Mouse (Mus musculus) kidney, embryonic 15.5 days (tissue): ENCODE results near the gene Scamp1. TPM values are rescaled to one million over a fixed set of nuclear protein-coding genes. Genes with fewer than 3 reads are reported as not detected.

Experiments
- ATAC-seq: fragments of 200-750 bp; cut with Nextera tagmentation; replicated peaks from 2 replicates; pipeline ENCODE4 v1.8.0; 2017; ENCODE audit warnings: moderate TSS enrichment; ENCODE audit not compliant: low FRiP score
- H3K27ac ChIP-seq: fragments of 300-500 bp; sonication (generic); 2 replicates; pipeline ENCODE4 v1.5.1; 2015; ENCODE audit warnings: mild to moderate bottlenecking, inconsistent platforms
- H3K27me3 ChIP-seq: fragments of 300-500 bp; sonication (generic); 2 replicates; pipeline ENCODE4 v1.6.1; 2015; ENCODE audit warnings: inconsistent platforms
- H3K36me3 ChIP-seq: fragments of 300-500 bp; sonication (generic); 2 replicates; pipeline ENCODE4 v1.6.1; 2015; ENCODE audit warnings: inconsistent platforms
- H3K4me1 ChIP-seq: fragments of 300-500 bp; sonication (generic); 2 replicates; pipeline ENCODE4 v1.6.1; 2015; ENCODE audit warnings: inconsistent platforms
- H3K4me2 ChIP-seq: fragments of 300-500 bp; sonication (generic); 2 replicates; pipeline ENCODE4 v1.6.1; 2015; ENCODE audit warnings: moderate library complexity, mild to moderate bottlenecking, inconsistent platforms
- H3K4me3 ChIP-seq: fragments of 300-500 bp; sonication (generic); replicated peaks from 2 replicates; pipeline ENCODE4 v1.5.1; 2015; ENCODE audit warnings: mild to moderate bottlenecking, inconsistent platforms
- H3K9ac ChIP-seq: fragments of 300-500 bp; sonication (generic); 2 replicates; pipeline ENCODE4 v1.6.1; 2015; ENCODE audit warnings: mild to moderate bottlenecking, inconsistent platforms
- H3K9me3 ChIP-seq: fragments of 300-500 bp; sonication (generic); replicated peaks from 2 replicates; pipeline ENCODE4 v1.6.1; 2016; ENCODE audit warnings: inconsistent platforms
- WGBS: fragments of 180-500 bp; shearing (Covaris S2); methylation state at CpG from one replicate; pipeline ENCODE4 v1.1.7; 2015; ENCODE audit warnings: mixed read lengths; 5-methylcytosine and 5-hydroxymethylcytosine counted together
- polyA plus RNA-seq: library from polyadenylated mRNA; unstranded; fragments of >200 nt; fragmentation: Nextera tagmentation; extraction: Ambion mirVana; gene quantifications from 2 replicates; pipeline ENCODE4 v1.2.1, GENCODE M21; 2015

The Scamp1 gene
- polyA plus RNA-seq, 1 experiment from 2014 or later = 33.2 TPM

GRCm38 (mm10) chr13:94172533-94173310 lies 112.9 kb downstream of the Scamp1 start:
- no peak overlapping the region for H3K4me3 ChIP-seq
- ATAC-seq = peak; percentile 26; the same call in 1 of the 2 replicates
- H3K27me3 ChIP-seq = no peaks in the 10 kb centered on the region
- peak overlapping the region; percentile 76; the same call in 1 of the 2 replicates for H3K27ac ChIP-seq
- H3K4me2 ChIP-seq = no peak overlapping the region
- no peaks in the 10 kb centered on the region for H3K9me3 ChIP-seq
- WGBS = 66% methylated on average over 15 of the region's 15 CpGs
- peaks cover 64% of the 10 kb centered on the region for H3K4me1 ChIP-seq
- H3K9ac ChIP-seq = no peak overlapping the region
- peaks cover 30% of the 10 kb centered on the region for H3K36me3 ChIP-seq

- WGBS = 77% methylated on average over 5 of the region's 5 CpGs
- ATAC-seq = no peak
- Histone ChIP-seq H3K4me3 (no peak overlapping the region), H3K27ac (0 out of 2 replicates have a peak overlapping the region, but pooled peaks have one; percentile 4), H3K27me3 (no peaks in the 10 kb centered on the region), H3K4me2 (no peak overlapping the region), H3K36me3 (peaks cover 20% of the 10 kb centered on the region), H3K9me3 (no peaks in the 10 kb centered on the region), H3K4me1 (peaks cover 59% of the 10 kb centered on the region), H3K9ac (no peak overlapping the region)
Observed at GRCm38 (mm10) chr13:94171612-94172011, 114.0 kb downstream of the Scamp1 start.

GRCm38 (mm10) chr13:94169325-94169916 lies 116.2 kb downstream of the Scamp1 start:
- H3K4me1 ChIP-seq = peaks cover 43% of the 10 kb centered on the region
- H3K4me3 ChIP-seq = no peak overlapping the region
- 78% methylated on average over 6 of the region's 6 CpGs for WGBS

GRCm38 (mm10) chr13:94168319-94168718 lies 117.3 kb downstream of the Scamp1 start:
- H3K27ac ChIP-seq = no peak overlapping the region
- H3K9me3 ChIP-seq = no peaks in the 10 kb centered on the region
- no peaks in the 10 kb centered on the region for H3K27me3 ChIP-seq
- no peak overlapping the region for H3K4me2 ChIP-seq
- no peaks in the 10 kb centered on the region for H3K36me3 ChIP-seq
- H3K4me3 ChIP-seq = no peak overlapping the region
- 66% methylated on average over 5 of the region's 5 CpGs for WGBS
- H3K4me1 ChIP-seq = peaks cover 35% of the 10 kb centered on the region
- H3K9ac ChIP-seq = no peak overlapping the region
- ATAC-seq = no peak

More at GRCm38 (mm10) chr13:94169325-94169916, 116.2 kb downstream of the Scamp1 start:
- Histone ChIP-seq H3K27ac (no peak overlapping the region), H3K9ac (no peak overlapping the region), H3K9me3 (no peaks in the 10 kb centered on the region), H3K4me2 (no peak overlapping the region), H3K27me3 (no peaks in the 10 kb centered on the region), H3K36me3 (peaks cover 3% of the 10 kb centered on the region; the same call in 1 of the 2 replicates)
- ATAC-seq = no peak

DNA sequence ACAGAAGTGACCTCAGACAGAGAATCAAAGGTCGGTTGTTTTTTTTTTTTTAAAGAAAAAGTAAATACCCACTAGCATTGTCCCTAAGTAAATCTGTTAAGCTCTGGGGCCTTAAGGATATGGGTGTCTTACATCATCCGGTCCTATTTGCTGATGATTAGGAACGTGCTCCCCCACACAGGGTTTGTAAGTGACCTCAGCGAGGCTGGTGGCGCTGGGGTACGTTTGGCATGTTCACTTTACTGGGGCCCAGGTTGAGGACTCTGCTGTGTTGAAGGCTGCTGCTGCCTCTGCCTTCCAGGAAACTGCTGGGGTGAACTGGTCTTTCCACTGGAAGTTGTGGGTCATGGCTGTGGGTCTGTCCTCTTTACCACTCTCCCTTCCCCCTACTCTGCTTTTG lies 121.2 kb downstream of the Scamp1 start:
- ATAC-seq = no peak
- 80% methylated on average over 6 of the region's 6 CpGs for WGBS
- H3K36me3 ChIP-seq = no peaks in the 10 kb centered on the region
- H3K27ac ChIP-seq = no peak overlapping the region
- H3K27me3 ChIP-seq = no peaks in the 10 kb centered on the region
- H3K4me2 ChIP-seq = no peak overlapping the region
- H3K9me3 ChIP-seq = no peaks in the 10 kb centered on the region
- H3K9ac ChIP-seq = no peak overlapping the region
- no peak overlapping the region for H3K4me3 ChIP-seq
- peaks cover 27% of the 10 kb centered on the region for H3K4me1 ChIP-seq

GRCm38 (mm10) chr13:94159478-94160220 lies 126.0 kb downstream of the Scamp1 start:
- Histone ChIP-seq H3K36me3 (peaks cover under 1% of the 10 kb centered on the region; the same call in 1 of the 2 replicates), H3K4me3 (no peak overlapping the region), H3K9me3 (peaks cover 3% of the 10 kb centered on the region; the same call in 1 of the 2 replicates), H3K4me1 (peaks cover 36% of the 10 kb centered on the region), H3K4me2 (no peak overlapping the region), H3K27me3 (no peaks in the 10 kb centered on the region), H3K27ac (peak overlapping the region; percentile 84), H3K9ac (no peak overlapping the region)
- ATAC-seq = no peak
- WGBS = 76% methylated on average over 7 of the region's 7 CpGs

GRCm38 (mm10) chr13:94158864-94159477 lies 126.7 kb downstream of the Scamp1 start:
- ATAC-seq = no peak
- Histone ChIP-seq H3K9me3 (peaks cover 3% of the 10 kb centered on the region; the same call in 1 of the 2 replicates), H3K9ac (no peak overlapping the region), H3K4me2 (no peak overlapping the region), H3K36me3 (peaks cover 6% of the 10 kb centered on the region; the same call in 1 of the 2 replicates), H3K27me3 (no peaks in the 10 kb centered on the region), H3K27ac (peak overlapping the region; percentile 84), H3K4me3 (no peak overlapping the region), H3K4me1 (peaks cover 34% of the 10 kb centered on the region)
- WGBS = 52% methylated on average over 6 of the region's 6 CpGs

- Histone ChIP-seq H3K27me3 (no peaks in the 10 kb centered on the region), H3K4me2 (no peak overlapping the region), H3K36me3 (peaks cover 27% of the 10 kb centered on the region), H3K9me3 (peaks cover 3% of the 10 kb centered on the region; the same call in 1 of the 2 replicates), H3K4me3 (no peak overlapping the region), H3K9ac (no peak overlapping the region), H3K4me1 (peaks cover 27% of the 10 kb centered on the region), H3K27ac (no peak overlapping the region)
- WGBS = 55% methylated on average over 9 of the region's 9 CpGs
- no peak for ATAC-seq
Observed at GRCm38 (mm10) chr13:94155657-94156429, 129.8 kb downstream of the Scamp1 start.

DNA sequence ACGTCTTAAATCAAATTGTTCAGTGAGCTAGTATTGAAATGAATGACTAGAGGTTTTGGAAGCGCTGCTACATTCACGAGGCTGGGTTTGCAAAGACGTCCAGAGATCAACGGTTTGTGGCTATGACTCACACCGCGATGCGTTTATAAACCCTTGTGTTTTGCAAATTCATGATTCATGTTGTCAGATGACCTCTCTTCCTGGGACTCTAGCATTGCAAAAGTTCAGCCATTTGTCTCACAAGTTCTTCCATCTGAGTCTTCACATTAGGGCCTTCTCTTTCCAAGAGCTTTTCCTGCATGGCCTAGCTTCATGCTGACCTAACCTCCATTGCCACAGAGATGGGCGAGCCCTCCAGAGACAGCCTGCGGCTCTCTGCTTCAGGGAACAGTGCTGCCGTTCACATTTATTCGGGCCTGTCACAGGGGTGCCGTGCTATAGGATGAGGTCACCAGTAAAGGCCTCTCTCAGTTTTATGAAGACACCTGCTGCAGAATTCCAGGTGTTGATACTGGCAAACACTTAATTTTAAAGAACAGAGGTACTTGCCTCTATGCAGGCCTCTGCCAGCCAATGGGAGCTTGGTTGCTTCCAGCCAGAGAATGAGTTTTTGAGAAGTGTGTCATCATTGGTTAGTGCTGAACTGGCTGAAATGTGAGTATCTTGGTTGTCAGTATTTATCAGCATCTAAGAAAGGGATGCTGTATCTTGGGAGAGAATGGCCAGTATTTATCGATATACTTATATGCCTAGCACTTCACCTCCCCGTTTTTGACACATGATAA lies 131.0 kb downstream of the Scamp1 start:
- peaks cover 27% of the 10 kb centered on the region for H3K36me3 ChIP-seq
- no peak overlapping the region for H3K4me2 ChIP-seq
- WGBS = 70% methylated on average over 15 of the region's 15 CpGs
- peaks cover 21% of the 10 kb centered on the region for H3K4me1 ChIP-seq
- ATAC-seq = no peak
- no peak overlapping the region for H3K4me3 ChIP-seq
- no peak overlapping the region for H3K27ac ChIP-seq
- H3K27me3 ChIP-seq = no peaks in the 10 kb centered on the region
- peaks cover 3% of the 10 kb centered on the region; the same call in 1 of the 2 replicates for H3K9me3 ChIP-seq
- no peak overlapping the region for H3K9ac ChIP-seq

DNA sequence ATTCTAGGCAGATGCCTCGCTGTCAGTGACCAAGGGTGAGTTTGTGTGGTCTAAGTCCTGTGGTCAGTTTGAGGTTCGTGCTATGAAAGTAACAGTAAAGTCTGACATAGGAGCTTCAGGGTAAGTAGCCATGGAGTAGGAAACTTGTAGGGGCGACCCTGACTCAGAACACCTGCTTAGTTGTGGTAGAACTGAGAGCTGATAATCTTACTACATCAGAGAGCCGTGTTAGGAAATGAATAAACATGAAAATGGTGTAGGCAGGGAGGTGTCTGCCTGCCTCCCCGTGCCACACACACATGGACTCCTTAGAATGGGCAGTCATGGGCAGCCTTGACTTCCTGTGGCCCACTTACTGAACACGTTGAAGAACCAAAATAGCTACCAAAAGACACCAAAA lies 132.0 kb downstream of the Scamp1 start:
- Histone ChIP-seq H3K27ac (no peak overlapping the region), H3K4me3 (no peak overlapping the region), H3K36me3 (peaks cover 27% of the 10 kb centered on the region), H3K4me2 (no peak overlapping the region), H3K4me1 (peaks cover 20% of the 10 kb centered on the region), H3K9me3 (peaks cover 3% of the 10 kb centered on the region; the same call in 1 of the 2 replicates), H3K9ac (no peak overlapping the region), H3K27me3 (no peaks in the 10 kb centered on the region)
- 84% methylated on average over 6 of the region's 6 CpGs for WGBS
- no peak for ATAC-seq
